Mouse (Mus musculus) MEL (cell line): ENCODE data around the gene Keap1. TPM values are rescaled to one million over a fixed set of nuclear protein-coding genes. Genes with fewer than 3 reads are reported as not detected.
A peak's percentile ranks its signal among the peaks of the same experiment; 100 is the strongest.

Experiments
- DNase-seq: peaks from one replicate; pipeline ENCODE4 v3.0.0; 2011; ENCODE audit warnings: low read depth, low spot score
- H3K27ac ChIP-seq: 2 replicates; pipeline ENCODE4 v1.5.1; 2012; ENCODE audit warnings: low read depth, mild to moderate bottlenecking, control low read depth, low read length, moderate library complexity; ENCODE audit not compliant: control insufficient read depth
- H3K27me3 ChIP-seq, 2 experiments: fragments of 150-350 bp in 1 of 2; sonication (generic) in 1 of 2; 2 replicates each; pipeline ENCODE4 v1.6.1; 2012; ENCODE audit warnings: low read length in 2 of 2, mild to moderate bottlenecking in 2 of 2, improper control_type of control experiment in 1 of 2, moderate library complexity in 1 of 2; ENCODE audit not compliant: insufficient read depth in 2 of 2, control insufficient read depth in 1 of 2
- H3K36me3 ChIP-seq, 2 experiments: 2 replicates each; pipeline ENCODE4 v1.6.1; 2012 to 2014; ENCODE audit warnings: low read length in 2 of 2, improper control_type of control experiment in 1 of 2, inconsistent platforms in 1 of 2, mild to moderate bottlenecking in 1 of 2; ENCODE audit not compliant: insufficient read depth in 2 of 2, control insufficient read depth in 1 of 2
- H3K4me1 ChIP-seq, 2 experiments: fragments of 150-350 bp in 1 of 2; sonication (generic) in 1 of 2; 2 replicates each; pipeline ENCODE4 v1.6.1; 2012; ENCODE audit warnings: low read length in 2 of 2, improper control_type of control experiment in 1 of 2, mild to moderate bottlenecking in 1 of 2; ENCODE audit not compliant: insufficient read depth in 2 of 2, control insufficient read depth in 1 of 2
- H3K4me3 ChIP-seq, 2 experiments: fragments of 150-350 bp in 1 of 2; sonication (generic) in 1 of 2; 2 replicates each; pipeline ENCODE4 v1.5.1; 2012; ENCODE audit warnings: low read depth in 2 of 2, low read length in 2 of 2, mild to moderate bottlenecking in 2 of 2, moderate library complexity in 2 of 2, control low read depth in 1 of 2, improper control_type of control experiment in 1 of 2; ENCODE audit not compliant: control insufficient read depth in 1 of 2, insufficient read depth in 1 of 2
- H3K79me2 ChIP-seq: 2 replicates; pipeline ENCODE4 v1.6.1; 2012; ENCODE audit warnings: mild to moderate bottlenecking, low read length, moderate library complexity; ENCODE audit not compliant: control insufficient read depth, poor library complexity, insufficient read depth
- H3K9ac ChIP-seq: 2 replicates; pipeline ENCODE4 v1.6.1; 2012; ENCODE audit warnings: low read depth, mild to moderate bottlenecking, control low read depth, low read length, moderate library complexity; ENCODE audit not compliant: control insufficient read depth, poor library complexity, severe bottlenecking
- H3K9me3 ChIP-seq: fragments of 150-350 bp; sonication (generic); replicated peaks from 2 replicates; pipeline ENCODE4 v1.6.1; 2012; ENCODE audit warnings: mild to moderate bottlenecking, low read length, improper control_type of control experiment, moderate library complexity; ENCODE audit not compliant: insufficient read depth
- BHLHE40 ChIP-seq: IDR thresholded peaks from 2 replicates; pipeline ENCODE4 v1.6.1; 2012; ENCODE audit warnings: low read depth, mild to moderate bottlenecking, inconsistent platforms, low read length, improper control_type of control experiment, borderline replicate concordance
- E2F4 ChIP-seq: IDR thresholded peaks from 2 replicates; pipeline ENCODE4 v1.6.1; 2011; ENCODE audit warnings: low read depth, low read length, improper control_type of control experiment, borderline replicate concordance
- ELF1 ChIP-seq: IDR thresholded peaks from 2 replicates; pipeline ENCODE4 v1.6.1; 2014; ENCODE audit warnings: low read depth, mild to moderate bottlenecking, inconsistent platforms, low read length, improper control_type of control experiment, moderate library complexity
- EP300 ChIP-seq, 2 experiments: IDR thresholded peaks; 2 replicates each; pipeline ENCODE4 v1.6.1; 2011; ENCODE audit warnings: improper control_type of control experiment in 2 of 2, low read length in 2 of 2, low read depth in 1 of 2, mild to moderate bottlenecking in 1 of 2
- ETS1 ChIP-seq: IDR thresholded peaks from 2 replicates; pipeline ENCODE4 v1.6.1; 2012; ENCODE audit warnings: low read depth, mild to moderate bottlenecking, inconsistent platforms, low read length, improper control_type of control experiment, moderate library complexity
- HCFC1 ChIP-seq: IDR thresholded peaks from 2 replicates; pipeline ENCODE4 v1.6.1; 2012; ENCODE audit warnings: low read depth, mild to moderate bottlenecking, inconsistent platforms, low read length, improper control_type of control experiment, moderate library complexity
- MAFK ChIP-seq: IDR thresholded peaks from 2 replicates; pipeline ENCODE4 v1.6.1; 2011; ENCODE audit warnings: low read depth, mild to moderate bottlenecking, low read length, improper control_type of control experiment, borderline replicate concordance
- MAX ChIP-seq: IDR thresholded peaks from 2 replicates; pipeline ENCODE4 v1.6.1; 2011; ENCODE audit warnings: low read length, improper control_type of control experiment
- MEF2A ChIP-seq: IDR thresholded peaks from 2 replicates; pipeline ENCODE4 v1.6.1; 2014; ENCODE audit warnings: low read depth, mild to moderate bottlenecking, inconsistent platforms, low read length, improper control_type of control experiment; ENCODE audit not compliant: poor library complexity, insufficient replicate concordance, severe bottlenecking; ENCODE audit errors: extremely low read depth
- MYB ChIP-seq: IDR thresholded peaks from 2 replicates; pipeline ENCODE4 v1.6.1; 2011; ENCODE audit warnings: mild to moderate bottlenecking, low read depth, low read length, improper control_type of control experiment
- MYC ChIP-seq: IDR thresholded peaks from 2 replicates; pipeline ENCODE4 v1.6.1; 2011; ENCODE audit warnings: low read depth, mild to moderate bottlenecking, low read length, improper control_type of control experiment, moderate library complexity
- POLR2A ChIP-seq, 2 experiments: IDR thresholded peaks; 2 replicates each; pipeline ENCODE4 v1.6.1; 2011 to 2012; ENCODE audit warnings: low read length in 2 of 2, mild to moderate bottlenecking in 2 of 2, control low read depth in 1 of 2, improper control_type of control experiment in 1 of 2, low read depth in 1 of 2, moderate library complexity in 1 of 2; ENCODE audit not compliant: control insufficient read depth in 1 of 2, insufficient read depth in 1 of 2, poor library complexity in 1 of 2
- POLR2AphosphoS2 ChIP-seq: IDR thresholded peaks from 2 replicates; pipeline ENCODE4 v1.6.1; 2011; ENCODE audit warnings: low read length, improper control_type of control experiment
- POLR2AphosphoS5 ChIP-seq: IDR thresholded peaks from 2 replicates; pipeline ENCODE4 v1.6.1; 2012; ENCODE audit warnings: low read depth, borderline replicate concordance, mild to moderate bottlenecking, inconsistent platforms, low read length, moderate library complexity, mixed read lengths
- RAD21 ChIP-seq: IDR thresholded peaks from 2 replicates; pipeline ENCODE4 v1.6.1; 2011; ENCODE audit warnings: mild to moderate bottlenecking, low read depth, low read length, improper control_type of control experiment
- RCOR1 ChIP-seq: IDR thresholded peaks from 2 replicates; pipeline ENCODE4 v1.6.1; 2012; ENCODE audit warnings: low read depth, mild to moderate bottlenecking, inconsistent platforms, low read length, improper control_type of control experiment
- SIN3A ChIP-seq: IDR thresholded peaks from 2 replicates; pipeline ENCODE4 v1.6.1; 2012; ENCODE audit warnings: low read length, improper control_type of control experiment, inconsistent platforms
- TAL1 ChIP-seq: IDR thresholded peaks from 2 replicates; pipeline ENCODE4 v1.6.1; 2012; ENCODE audit warnings: mild to moderate bottlenecking, inconsistent platforms, low read length, moderate library complexity, mixed read lengths
- TBP ChIP-seq: IDR thresholded peaks from 2 replicates; pipeline ENCODE4 v1.8.0; 2011; ENCODE audit warnings: low read depth, low read length, improper control_type of control experiment
- TCF12 ChIP-seq: IDR thresholded peaks from 2 replicates; pipeline ENCODE4 v1.6.1; 2014; ENCODE audit warnings: low read depth, mild to moderate bottlenecking, inconsistent platforms, low read length, improper control_type of control experiment, moderate library complexity
- USF1 ChIP-seq: IDR thresholded peaks from 2 replicates; pipeline ENCODE4 v1.6.1; 2014; ENCODE audit warnings: low read depth, mild to moderate bottlenecking, inconsistent platforms, low read length, improper control_type of control experiment, moderate library complexity
- USF2 ChIP-seq, 2 experiments: IDR thresholded peaks; 2 replicates each; pipeline ENCODE4 v1.6.1; 2011 to 2012; ENCODE audit warnings: improper control_type of control experiment in 2 of 2, low read length in 2 of 2, borderline replicate concordance in 1 of 2, inconsistent platforms in 1 of 2, low read depth in 1 of 2, mild to moderate bottlenecking in 1 of 2; ENCODE audit not compliant: insufficient read depth in 1 of 2
- ZMIZ1 ChIP-seq: IDR thresholded peaks from 2 replicates; pipeline ENCODE4 v1.6.1; 2012; ENCODE audit warnings: low read depth, mild to moderate bottlenecking, inconsistent platforms, low read length, improper control_type of control experiment, moderate library complexity
- ZNF384 ChIP-seq: IDR thresholded peaks from 2 replicates; pipeline ENCODE4 v1.6.1; 2012; ENCODE audit warnings: low read depth, mild to moderate bottlenecking, inconsistent platforms, low read length, improper control_type of control experiment
- polyA plus RNA-seq, 2 experiments: library from polyadenylated mRNA; stranded (reverse) in 1 of 2; unstranded in 1 of 2; fragments of >175 nt in 1 of 2; fragments of >200 nt in 1 of 2; gene quantifications; 2 replicates each; pipeline versions ENCODE4 v1.2.1 to v1.2.4; 2012; ENCODE audit warnings: low replicate concordance in 2 of 2, low read depth in 1 of 2; ENCODE audit not compliant: insufficient read length in 2 of 2, insufficient read depth in 1 of 2, missing spikeins in 1 of 2
- total RNA-seq: library from RNA; depleted of rRNA; stranded (reverse); fragments of 300-350 nt; gene quantifications from 2 replicates; pipeline ENCODE4 v1.2.3, GENCODE M21; 2012

The Keap1 gene
- total and polyA plus RNA-seq, 3 experiments: 67.5 to 174 (median 171) TPM

DNA sequence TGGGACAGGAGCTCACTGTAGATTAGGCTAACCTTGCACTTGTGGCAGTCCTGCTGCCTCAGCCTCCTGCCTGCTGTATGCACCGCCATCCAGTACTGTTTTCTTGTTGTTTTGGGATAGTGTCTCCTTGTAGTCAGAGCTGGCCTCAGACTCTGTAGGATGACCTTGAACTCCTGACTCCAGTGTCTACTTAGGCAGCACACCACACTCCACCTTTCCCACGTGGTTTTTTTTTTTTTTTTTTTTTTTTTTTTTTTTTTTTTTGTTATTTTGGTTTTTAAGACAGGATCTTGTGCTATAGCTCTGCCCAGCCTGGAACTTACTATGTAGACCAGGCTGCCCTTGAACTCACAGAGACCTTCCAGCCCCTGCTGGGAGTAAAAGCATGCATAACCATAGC is 30.5 kb downstream of the Keap1 start:
- H3K27ac ChIP-seq: no peak overlapping the region
- H3K4me3 ChIP-seq: no peak overlapping the region
- no peaks in the 10 kb centered on the region for H3K9me3 ChIP-seq
- no peak for TF ChIP-seq ZMIZ1
- TF ChIP-seq RCOR1: no peak
- TF ChIP-seq ELF1: no peak
- TF ChIP-seq POLR2A (IDR thresholded peaks at IDR 0.05; ENCODE audit: control insufficient read depth in 1 of 2, insufficient read depth in 1 of 2, low read depth in 1 of 2, low read length in 2 of 2, poor library complexity in 1 of 2): 0 out of 4 replicates have a peak, but pooled peaks of 1 of the 2 experiments have one; percentile 29
- TF ChIP-seq ZNF384: peak; percentile 79
- TF ChIP-seq TCF12: no peak
- DNase-seq: no peak
- no peaks in the 10 kb centered on the region for H3K79me2 ChIP-seq
- H3K27me3 ChIP-seq: no peaks in the 10 kb centered on the region
- no peaks in the 10 kb centered on the region for H3K4me1 ChIP-seq
- peaks cover 0 to 28% of the 10 kb centered on the region in 2 experiments; a peak in 2 of 4 replicates for H3K36me3 ChIP-seq
- no peak overlapping the region for H3K9ac ChIP-seq

DNA sequence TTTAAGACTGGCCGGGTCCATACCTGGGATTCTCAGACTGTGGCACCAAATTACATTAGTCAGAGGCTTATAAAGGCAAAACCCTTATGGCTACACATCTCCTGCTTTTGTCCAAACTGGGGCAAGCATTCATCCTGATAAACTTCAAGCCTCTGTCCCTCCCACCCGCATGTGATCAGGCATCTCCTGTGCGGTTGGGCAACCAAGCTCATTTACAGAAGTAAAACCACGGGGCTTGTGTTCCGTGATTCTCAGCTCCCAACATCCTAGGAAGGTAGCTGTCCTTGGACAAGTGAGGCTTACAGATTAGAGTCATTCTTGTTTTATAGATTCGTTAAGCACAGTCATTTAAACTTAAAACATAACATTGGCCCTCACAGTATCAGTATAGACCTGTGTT is 32.3 kb downstream of the Keap1 start:
- Histone ChIP-seq H3K27ac (no peak overlapping the region), H3K79me2 (no peaks in the 10 kb centered on the region), H3K4me3 (no peak overlapping the region), H3K9ac (no peak overlapping the region), H3K36me3 (peaks cover 0 to 31% of the 10 kb centered on the region in 2 experiments; a peak in 2 of 4 replicates), H3K9me3 (no peaks in the 10 kb centered on the region), H3K4me1 (no peaks in the 10 kb centered on the region), H3K27me3 (no peaks in the 10 kb centered on the region)
- DNase-seq: no peak
- no peak for TF ChIP-seq SIN3A
- TF ChIP-seq RCOR1: no peak
- no peak for TF ChIP-seq BHLHE40
- TF ChIP-seq TBP: no peak
- TF ChIP-seq ETS1: no peak
- TF ChIP-seq HCFC1: no peak
- no peak for TF ChIP-seq MEF2A
- no peak for TF ChIP-seq USF2 (IDR thresholded peaks at IDR 0.05; ENCODE audit: borderline replicate concordance in 1 of 2, insufficient read depth in 1 of 2, low read depth in 1 of 2, low read length in 2 of 2)
- TF ChIP-seq USF1: no peak
- no peak for TF ChIP-seq RAD21
- no peak for TF ChIP-seq MYB
- no peak for TF ChIP-seq POLR2AphosphoS2
- no peak for TF ChIP-seq TAL1
- no peak for TF ChIP-seq POLR2AphosphoS5
- TF ChIP-seq MAFK: no peak
- TF ChIP-seq MYC: no peak
- TF ChIP-seq MAX: no peak
- TF ChIP-seq EP300 (IDR thresholded peaks at IDR 0.05; ENCODE audit: low read depth in 1 of 2, low read length in 2 of 2): no peak
- no peak for TF ChIP-seq E2F4
